Mouse (Mus musculus) limb, embryonic 12.5 days (tissue): ENCODE results near the gene Slc6a6. TPM values are rescaled to one million over a fixed set of nuclear protein-coding genes. Genes with fewer than 3 reads are reported as not detected.

Source experiments
- ATAC-seq: fragments of 200-750 bp; cut with Nextera tagmentation; 2 replicates; pipeline ENCODE4 v1.8.0; 2017; ENCODE audit warnings: low read depth, moderate TSS enrichment; ENCODE audit not compliant: insufficient number of reproducible peaks, insufficient read depth, low FRiP score, low TSS enrichment
- H3K27ac ChIP-seq: fragments of 300-500 bp; sonication (generic); 2 replicates; pipeline ENCODE4 v1.5.1; 2016; ENCODE audit warnings: mild to moderate bottlenecking, moderate library complexity
- H3K27me3 ChIP-seq: fragments of 300-500 bp; sonication (generic); 2 replicates; pipeline ENCODE4 v1.6.1; 2016; ENCODE audit warnings: mild to moderate bottlenecking, moderate library complexity
- H3K36me3 ChIP-seq: fragments of 300-500 bp; sonication (generic); 2 replicates; pipeline ENCODE4 v1.6.1; 2016; ENCODE audit warnings: mild to moderate bottlenecking, moderate library complexity
- H3K4me1 ChIP-seq: fragments of 300-500 bp; sonication (generic); replicated peaks from 2 replicates; pipeline ENCODE4 v1.6.1; 2016
- H3K4me2 ChIP-seq: fragments of 300-500 bp; sonication (generic); 2 replicates; pipeline ENCODE4 v1.6.1; 2016; ENCODE audit warnings: mild to moderate bottlenecking, moderate library complexity
- H3K4me3 ChIP-seq: fragments of 300-500 bp; sonication (generic); replicated peaks from 2 replicates; pipeline ENCODE4 v1.5.1; 2016; ENCODE audit warnings: mild to moderate bottlenecking
- H3K9ac ChIP-seq: fragments of 300-500 bp; sonication (generic); replicated peaks from 2 replicates; pipeline ENCODE4 v1.6.1; 2016; ENCODE audit warnings: mild to moderate bottlenecking, moderate library complexity
- H3K9me3 ChIP-seq: fragments of 300-500 bp; sonication (generic); 2 replicates; pipeline ENCODE4 v1.6.1; 2016; ENCODE audit warnings: mild to moderate bottlenecking, moderate library complexity
- WGBS: fragments of 180-500 bp; shearing (Covaris S2); methylation state at CpG from one replicate; pipeline ENCODE4 v1.1.7; 2016; 5-methylcytosine and 5-hydroxymethylcytosine counted together
- polyA plus RNA-seq: library from polyadenylated mRNA; unstranded; fragments of >200 nt; fragmentation: Nextera tagmentation; extraction: Ambion mirVana; gene quantifications from 2 replicates; pipeline ENCODE4 v1.2.1, GENCODE M21; 2016

Gene Slc6a6
- polyA plus RNA-seq, 1 experiment from 2014 or later: 47.1 TPM

DNA sequence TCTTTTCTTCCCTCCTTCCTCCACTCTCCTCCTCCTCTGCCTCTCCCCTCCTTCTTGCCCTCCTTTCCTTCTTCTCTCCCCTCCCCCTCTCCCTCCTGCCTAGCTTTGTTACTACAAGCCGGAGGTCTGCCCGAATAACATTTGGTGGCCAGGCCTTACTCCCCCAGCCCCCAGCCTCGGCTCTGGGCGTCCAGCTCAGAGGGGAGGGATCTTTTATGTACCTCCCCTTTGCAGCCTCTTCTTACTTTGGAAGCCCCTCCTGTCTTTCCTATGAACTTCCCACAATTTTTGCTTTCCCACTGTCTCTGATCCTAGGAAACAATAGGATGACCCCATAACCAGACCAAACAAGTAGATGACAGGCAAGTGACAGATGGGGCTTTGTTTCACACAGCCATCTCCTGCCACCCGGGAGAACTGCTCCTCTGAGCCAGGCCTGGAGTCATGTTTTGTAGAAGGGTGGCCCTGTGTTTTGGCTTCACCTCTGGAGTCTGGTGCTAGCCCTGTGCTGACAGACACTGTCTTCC is 29.6 kb downstream of the Slc6a6 start:
- H3K36me3 ChIP-seq: peaks cover 22% of the 10 kb centered on the region
- H3K4me1 ChIP-seq: peaks cover 31% of the 10 kb centered on the region
- H3K9me3 ChIP-seq: 0 out of 2 replicates have a peak, but pooled peaks cover 5% of the 10 kb centered on the region
- H3K4me3 ChIP-seq: no peak overlapping the region
- H3K27ac ChIP-seq: peak overlapping the region; percentile 80
- ATAC-seq: no peak
- no peaks in the 10 kb centered on the region for H3K27me3 ChIP-seq
- WGBS: 7% methylated on average over 5 of the region's 5 CpGs
- H3K9ac ChIP-seq: peak overlapping the region; percentile 31; the same call in 1 of the 2 replicates
- peak overlapping the region; percentile 26 for H3K4me2 ChIP-seq

- WGBS: 88% methylated on average over 8 of the region's 8 CpGs
- peaks cover 16% of the 10 kb centered on the region for H3K36me3 ChIP-seq
- H3K27ac ChIP-seq: no peak overlapping the region
- no peak overlapping the region for H3K4me3 ChIP-seq
- ATAC-seq: no peak
- no peak overlapping the region for H3K4me2 ChIP-seq
- H3K9ac ChIP-seq: no peak overlapping the region
- peaks cover 47% of the 10 kb centered on the region for H3K4me1 ChIP-seq
- no peaks in the 10 kb centered on the region for H3K9me3 ChIP-seq
- no peaks in the 10 kb centered on the region for H3K27me3 ChIP-seq
These were observed 31.2 kb downstream of the Slc6a6 start for GRCm38 (mm10) chr6:91715023-91715422.

DNA sequence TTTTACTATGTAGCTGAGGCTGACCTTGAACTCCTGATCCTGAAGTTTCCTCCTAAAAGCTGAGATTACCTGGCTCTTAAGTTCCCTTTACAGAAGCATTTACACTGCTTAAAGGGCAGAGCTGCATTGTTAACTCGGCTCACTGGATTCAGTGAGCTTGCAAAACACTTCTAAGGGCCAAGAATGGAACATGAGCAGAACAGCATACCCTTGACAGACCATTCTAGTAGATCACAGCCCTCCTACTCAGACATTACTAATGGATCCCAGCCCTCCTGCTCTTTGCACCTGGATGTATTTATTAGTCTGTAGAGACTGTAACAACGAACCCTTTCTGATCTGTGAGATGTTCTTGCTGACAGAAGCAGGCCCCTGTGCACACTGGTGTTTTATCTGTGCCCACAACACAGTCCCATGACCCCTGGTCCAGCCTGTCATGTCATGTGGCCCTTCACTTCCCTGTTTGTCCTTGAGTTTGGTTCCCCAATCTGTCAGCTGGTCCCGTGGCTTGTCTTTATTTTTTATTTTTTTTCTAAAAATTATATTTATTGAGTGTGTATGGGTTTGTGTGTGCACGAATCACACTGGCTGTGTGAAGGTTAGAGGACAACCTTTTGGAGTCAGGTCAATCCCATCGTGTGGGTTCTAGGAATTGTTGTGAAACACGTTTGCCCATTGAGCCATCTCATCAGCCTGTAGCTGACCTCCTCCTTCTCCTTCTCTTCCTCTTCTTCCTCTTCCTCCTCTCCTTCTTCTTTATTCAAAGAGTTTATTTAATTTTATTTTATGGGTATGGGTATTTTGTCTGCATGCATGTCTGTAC is 32.3 kb downstream of the Slc6a6 start:
- H3K4me3 ChIP-seq: no peak overlapping the region
- peaks cover 59% of the 10 kb centered on the region for H3K4me1 ChIP-seq
- peaks cover 15% of the 10 kb centered on the region for H3K36me3 ChIP-seq
- no peak overlapping the region for H3K4me2 ChIP-seq
- H3K9ac ChIP-seq: no peak overlapping the region
- H3K27me3 ChIP-seq: no peaks in the 10 kb centered on the region
- 72% methylated on average over 6 of the region's 6 CpGs for WGBS
- no peak for ATAC-seq
- H3K27ac ChIP-seq: no peak overlapping the region
- no peaks in the 10 kb centered on the region for H3K9me3 ChIP-seq

GRCm38 (mm10) chr6:91718067-91718466 is 34.2 kb downstream of the Slc6a6 start:
- no peak overlapping the region for H3K4me3 ChIP-seq
- peaks cover 15% of the 10 kb centered on the region for H3K36me3 ChIP-seq
- H3K9me3 ChIP-seq: no peaks in the 10 kb centered on the region
- peaks cover 46% of the 10 kb centered on the region for H3K4me1 ChIP-seq
- no peak for ATAC-seq
- H3K4me2 ChIP-seq: no peak overlapping the region
- no peak overlapping the region for H3K9ac ChIP-seq
- H3K27ac ChIP-seq: no peak overlapping the region
- WGBS: 86% methylated on average over 2 of the region's 2 CpGs
- no peaks in the 10 kb centered on the region for H3K27me3 ChIP-seq

- H3K27ac ChIP-seq: peak overlapping the region; percentile 82
- H3K4me1 ChIP-seq: peaks cover 41% of the 10 kb centered on the region
These were observed 34.8 kb downstream of the Slc6a6 start for GRCm38 (mm10) chr6:91718603-91719002.

GRCm38 (mm10) chr6:91719042-91719747 is 35.3 kb downstream of the Slc6a6 start:
- Histone ChIP-seq H3K9ac (0 out of 2 replicates have a peak overlapping the region, but pooled peaks have one; percentile 0), H3K4me3 (no peak overlapping the region), H3K4me2 (no peak overlapping the region), H3K36me3 (peaks cover 21% of the 10 kb centered on the region), H3K27ac (peak overlapping the region; percentile 82), H3K4me1 (peaks cover 38% of the 10 kb centered on the region), H3K9me3 (no peaks in the 10 kb centered on the region), H3K27me3 (no peaks in the 10 kb centered on the region)
- no peak for ATAC-seq
- WGBS: 72% methylated on average over 6 of the region's 6 CpGs

More at GRCm38 (mm10) chr6:91718603-91719002, 34.8 kb downstream of the Slc6a6 start:
- Histone ChIP-seq H3K4me3 (no peak overlapping the region), H3K9ac (no peak overlapping the region), H3K9me3 (no peaks in the 10 kb centered on the region), H3K36me3 (peaks cover 21% of the 10 kb centered on the region), H3K4me2 (no peak overlapping the region), H3K27me3 (no peaks in the 10 kb centered on the region)
- WGBS: 85% methylated on average over 3 of the region's 3 CpGs
- no peak for ATAC-seq

GRCm38 (mm10) chr6:91719865-91720533 is 36.1 kb downstream of the Slc6a6 start:
- ATAC-seq: peak; percentile 63
- Histone ChIP-seq H3K4me3 (no peak overlapping the region), H3K4me2 (peak overlapping the region; percentile 22; the same call in 1 of the 2 replicates), H3K27me3 (no peaks in the 10 kb centered on the region), H3K4me1 (peaks cover 38% of the 10 kb centered on the region), H3K9ac (0 out of 2 replicates have a peak overlapping the region, but pooled peaks have one; percentile 0), H3K27ac (peak overlapping the region; percentile 82), H3K9me3 (no peaks in the 10 kb centered on the region), H3K36me3 (peaks cover 28% of the 10 kb centered on the region)
- WGBS: 22% methylated on average over 9 of the region's 9 CpGs

- Histone ChIP-seq H3K36me3 (peaks cover 35% of the 10 kb centered on the region), H3K27me3 (no peaks in the 10 kb centered on the region), H3K4me1 (peaks cover 38% of the 10 kb centered on the region), H3K9me3 (no peaks in the 10 kb centered on the region), H3K9ac (no peak overlapping the region), H3K4me3 (no peak overlapping the region), H3K4me2 (peak overlapping the region; percentile 22; the same call in 1 of the 2 replicates), H3K27ac (peak overlapping the region; percentile 82; the same call in 1 of the 2 replicates)
- 65% methylated on average over 4 of the region's 4 CpGs for WGBS
- peak; percentile 27; the same call in 1 of the 2 replicates for ATAC-seq
These were observed 36.8 kb downstream of the Slc6a6 start for GRCm38 (mm10) chr6:91720588-91721214.

GRCm38 (mm10) chr6:91721215-91721701 is 37.4 kb downstream of the Slc6a6 start:
- Histone ChIP-seq H3K9me3 (no peaks in the 10 kb centered on the region), H3K9ac (0 out of 2 replicates have a peak overlapping the region, but pooled peaks have one; percentile 18), H3K36me3 (peaks cover 41% of the 10 kb centered on the region), H3K4me3 (no peak overlapping the region), H3K4me2 (no peak overlapping the region), H3K27ac (no peak overlapping the region), H3K4me1 (peaks cover 38% of the 10 kb centered on the region), H3K27me3 (no peaks in the 10 kb centered on the region)
- WGBS: 53% methylated on average over 12 of the region's 12 CpGs
- no peak for ATAC-seq

DNA sequence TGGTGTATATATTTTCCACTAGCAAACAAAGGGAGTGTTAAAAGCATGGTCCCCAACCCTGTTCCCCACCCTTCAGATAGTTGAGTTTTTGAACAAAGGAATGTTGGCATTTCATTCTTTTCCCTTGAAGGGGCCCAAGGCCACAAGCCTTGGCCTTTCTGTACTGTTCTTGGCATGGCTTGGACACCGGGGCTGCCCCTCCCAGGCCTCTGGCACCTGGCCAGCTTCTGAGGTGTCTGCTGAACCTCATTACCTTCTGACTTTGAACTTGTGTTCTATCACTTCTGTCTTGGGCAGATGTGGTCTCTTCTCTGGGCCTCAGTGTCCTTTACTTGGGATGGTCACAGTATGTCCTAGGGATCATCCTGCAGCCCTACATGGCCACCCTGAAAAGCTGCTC is 43.5 kb downstream of the Slc6a6 start:
- no peak for ATAC-seq
- H3K36me3 ChIP-seq: peaks cover 68% of the 10 kb centered on the region
- no peak overlapping the region for H3K4me2 ChIP-seq
- H3K9me3 ChIP-seq: no peaks in the 10 kb centered on the region
- WGBS: 88% methylated on average over 1 of the region's 1 CpGs
- no peak overlapping the region for H3K9ac ChIP-seq
- H3K27me3 ChIP-seq: no peaks in the 10 kb centered on the region
- peaks cover 22% of the 10 kb centered on the region for H3K4me1 ChIP-seq
- no peak overlapping the region for H3K27ac ChIP-seq
- H3K4me3 ChIP-seq: no peak overlapping the region
